Mouse (Mus musculus): ENCODE data around the gene Cltc. TPM values are rescaled to one million over a fixed set of nuclear protein-coding genes. Genes with fewer than 3 reads are reported as not detected.

The Cltc gene
- polyA plus RNA-seq, 1 experiment from 2014 or later: 133 TPM

GRCm38 (mm10) chr11:86675520-86675919, 81.8 kb downstream of the Cltc start:
- peak; percentile 74 for ATAC-seq
- H3K9me3 ChIP-seq (replicated peaks): no peaks in the 10 kb centered on the region
- H3K27me3 ChIP-seq (replicated peaks): no peaks in the 10 kb centered on the region
- H3K4me2 ChIP-seq: peak overlapping the region; percentile 15; the same call in 1 of the 2 replicates
- peaks cover 18% of the 10 kb centered on the region for H3K36me3 ChIP-seq
- H3K9ac ChIP-seq: no peak overlapping the region
- peak overlapping the region; percentile 68 for H3K27ac ChIP-seq
- H3K4me1 ChIP-seq: peaks cover 86% of the 10 kb centered on the region
- no peak overlapping the region for H3K4me3 ChIP-seq
- WGBS (ENCODE audit: insufficient replicate concordance): 58% methylated on average over 4 of the region's 4 CpGs

GRCm38 (mm10) chr11:86672772-86673171, 84.6 kb downstream of the Cltc start:
- H3K27ac ChIP-seq: peak overlapping the region; percentile 41; the same call in 1 of the 2 replicates
- no peak overlapping the region for H3K9ac ChIP-seq
- H3K4me3 ChIP-seq: no peak overlapping the region
- H3K4me2 ChIP-seq: no peak overlapping the region
- no peak for ATAC-seq
- peaks cover 10% of the 10 kb centered on the region for H3K36me3 ChIP-seq
- no peaks in the 10 kb centered on the region for H3K9me3 ChIP-seq (replicated peaks)
- WGBS (ENCODE audit: insufficient replicate concordance): 40% methylated on average over 3 of the region's 3 CpGs
- H3K4me1 ChIP-seq: peaks cover 91% of the 10 kb centered on the region
- H3K27me3 ChIP-seq (replicated peaks): no peaks in the 10 kb centered on the region

- Histone ChIP-seq H3K4me1 (peaks cover 89% of the 10 kb centered on the region), H3K36me3 (peaks cover under 1% of the 10 kb centered on the region), H3K4me2 (0 out of 2 replicates have a peak overlapping the region, but pooled peaks have one; percentile 1), H3K4me3 (no peak overlapping the region), H3K27me3 (replicated peaks) (no peaks in the 10 kb centered on the region), H3K9me3 (replicated peaks) (no peaks in the 10 kb centered on the region), H3K9ac (0 out of 2 replicates have a peak overlapping the region, but pooled peaks have one; percentile 6), H3K27ac (peak overlapping the region; percentile 70)
- WGBS (ENCODE audit: insufficient replicate concordance): 67% methylated on average over 3 of the region's 3 CpGs
- ATAC-seq: no peak
Measured at GRCm38 (mm10) chr11:86671041-86671675, 86.2 kb downstream of the Cltc start.

GRCm38 (mm10) chr11:86668169-86668568, 89.2 kb downstream of the Cltc start:
- ATAC-seq: no peak
- peaks cover 89% of the 10 kb centered on the region for H3K4me1 ChIP-seq
- peak overlapping the region; percentile 42 for H3K4me2 ChIP-seq
- H3K9me3 ChIP-seq (replicated peaks): no peaks in the 10 kb centered on the region
- H3K27me3 ChIP-seq (replicated peaks): no peaks in the 10 kb centered on the region
- H3K27ac ChIP-seq: peak overlapping the region; percentile 89
- peak overlapping the region; percentile 40; the same call in 1 of the 2 replicates for H3K9ac ChIP-seq
- H3K36me3 ChIP-seq: peaks cover 20% of the 10 kb centered on the region
- 52% methylated on average over 3 of the region's 3 CpGs for WGBS (ENCODE audit: insufficient replicate concordance)
- H3K4me3 ChIP-seq: no peak overlapping the region

- WGBS (ENCODE audit: insufficient replicate concordance): 47% methylated on average over 2 of the region's 2 CpGs
- Histone ChIP-seq H3K4me3 (no peak overlapping the region), H3K36me3 (peaks cover 22% of the 10 kb centered on the region), H3K9me3 (replicated peaks) (no peaks in the 10 kb centered on the region), H3K27ac (peak overlapping the region; percentile 89), H3K4me2 (peak overlapping the region; percentile 42), H3K9ac (peak overlapping the region; percentile 40), H3K4me1 (peaks cover 89% of the 10 kb centered on the region), H3K27me3 (replicated peaks) (no peaks in the 10 kb centered on the region)
- no peak for ATAC-seq
Measured at GRCm38 (mm10) chr11:86667553-86667952, 89.8 kb downstream of the Cltc start.

GRCm38 (mm10) chr11:86664406-86664805, 93.0 kb downstream of the Cltc start:
- H3K36me3 ChIP-seq: peaks cover 50% of the 10 kb centered on the region
- H3K4me2 ChIP-seq: peak overlapping the region; percentile 63
- peak overlapping the region; percentile 56 for H3K9ac ChIP-seq
- 0 out of 2 replicates have a peak overlapping the region, but pooled peaks have one; percentile 13 for H3K4me3 ChIP-seq
- H3K27ac ChIP-seq: peak overlapping the region; percentile 98
- peaks cover 78% of the 10 kb centered on the region for H3K4me1 ChIP-seq
- H3K27me3 ChIP-seq (replicated peaks): no peaks in the 10 kb centered on the region
- ATAC-seq: no peak
- no peaks in the 10 kb centered on the region for H3K9me3 ChIP-seq (replicated peaks)
- WGBS (ENCODE audit: insufficient replicate concordance): 70% methylated on average over 3 of the region's 3 CpGs

GRCm38 (mm10) chr11:86663977-86664376, 93.4 kb downstream of the Cltc start:
- Histone ChIP-seq H3K4me1 (peaks cover 74% of the 10 kb centered on the region), H3K4me2 (peak overlapping the region; percentile 63), H3K27ac (peak overlapping the region; percentile 98), H3K4me3 (peak overlapping the region; percentile 13; the same call in 1 of the 2 replicates), H3K27me3 (replicated peaks) (no peaks in the 10 kb centered on the region), H3K9me3 (replicated peaks) (no peaks in the 10 kb centered on the region), H3K36me3 (peaks cover 55% of the 10 kb centered on the region), H3K9ac (peak overlapping the region; percentile 56)
- ATAC-seq: peak; percentile 64

GRCm38 (mm10) chr11:86662986-86663895, 94.1 kb downstream of the Cltc start:
- Histone ChIP-seq H3K9ac (peak overlapping the region; percentile 57; the same call in 1 of the 2 replicates), H3K9me3 (replicated peaks) (no peaks in the 10 kb centered on the region), H3K27ac (peak overlapping the region; percentile 98), H3K4me1 (peaks cover 74% of the 10 kb centered on the region), H3K36me3 (peaks cover 62% of the 10 kb centered on the region), H3K4me3 (no peak overlapping the region; the same call in 1 of the 2 replicates), H3K27me3 (replicated peaks) (no peaks in the 10 kb centered on the region), H3K4me2 (peak overlapping the region; percentile 63)
- WGBS (ENCODE audit: insufficient replicate concordance): 31% methylated on average over 8 of the region's 8 CpGs
- peak; percentile 98 for ATAC-seq

- H3K36me3 ChIP-seq: peaks cover 62% of the 10 kb centered on the region
- peaks cover 54% of the 10 kb centered on the region for H3K4me1 ChIP-seq
- H3K9me3 ChIP-seq (replicated peaks): no peaks in the 10 kb centered on the region
- no peaks in the 10 kb centered on the region for H3K27me3 ChIP-seq (replicated peaks)
- H3K9ac ChIP-seq: no peak overlapping the region
- peak; percentile 60 for ATAC-seq
- no peak overlapping the region for H3K4me3 ChIP-seq
- H3K4me2 ChIP-seq: no peak overlapping the region
- H3K27ac ChIP-seq: peak overlapping the region; percentile 74
Measured at GRCm38 (mm10) chr11:86657863-86658262, 99.5 kb downstream of the Cltc start.

GRCm38 (mm10) chr11:86656849-86657567, 100.4 kb downstream of the Cltc start:
- Histone ChIP-seq H3K4me1 (peaks cover 46% of the 10 kb centered on the region), H3K9ac (peak overlapping the region; percentile 6), H3K4me2 (peak overlapping the region; percentile 52), H3K9me3 (replicated peaks) (no peaks in the 10 kb centered on the region), H3K27ac (peak overlapping the region; percentile 87), H3K36me3 (peaks cover 63% of the 10 kb centered on the region), H3K27me3 (replicated peaks) (no peaks in the 10 kb centered on the region), H3K4me3 (no peak overlapping the region)
- 23% methylated on average over 4 of the region's 4 CpGs for WGBS (ENCODE audit: insufficient replicate concordance)
- peak; percentile 82 for ATAC-seq

- H3K9ac ChIP-seq: no peak overlapping the region
- no peak overlapping the region for H3K4me2 ChIP-seq
- no peak for ATAC-seq
- peaks cover 37% of the 10 kb centered on the region for H3K4me1 ChIP-seq
- no peak overlapping the region for H3K4me3 ChIP-seq
- no peaks in the 10 kb centered on the region for H3K27me3 ChIP-seq (replicated peaks)
- H3K27ac ChIP-seq: peak overlapping the region; percentile 87
- H3K36me3 ChIP-seq: peaks cover 51% of the 10 kb centered on the region
- H3K9me3 ChIP-seq (replicated peaks): no peaks in the 10 kb centered on the region
- 56% methylated on average over 1 of the region's 1 CpGs for WGBS (ENCODE audit: insufficient replicate concordance)
Measured at GRCm38 (mm10) chr11:86655671-86656070, 101.7 kb downstream of the Cltc start.

Data from liver, embryonic 12.5 days (tissue).